Mouse (Mus musculus): ENCODE results near the gene Gm6169.
"Not testable (repeated sequence)": the region's sequence is repeated elsewhere in the genome, so short reads cannot be mapped to it uniquely, and the experiment has no call there.

The Gm6169 gene

DNA sequence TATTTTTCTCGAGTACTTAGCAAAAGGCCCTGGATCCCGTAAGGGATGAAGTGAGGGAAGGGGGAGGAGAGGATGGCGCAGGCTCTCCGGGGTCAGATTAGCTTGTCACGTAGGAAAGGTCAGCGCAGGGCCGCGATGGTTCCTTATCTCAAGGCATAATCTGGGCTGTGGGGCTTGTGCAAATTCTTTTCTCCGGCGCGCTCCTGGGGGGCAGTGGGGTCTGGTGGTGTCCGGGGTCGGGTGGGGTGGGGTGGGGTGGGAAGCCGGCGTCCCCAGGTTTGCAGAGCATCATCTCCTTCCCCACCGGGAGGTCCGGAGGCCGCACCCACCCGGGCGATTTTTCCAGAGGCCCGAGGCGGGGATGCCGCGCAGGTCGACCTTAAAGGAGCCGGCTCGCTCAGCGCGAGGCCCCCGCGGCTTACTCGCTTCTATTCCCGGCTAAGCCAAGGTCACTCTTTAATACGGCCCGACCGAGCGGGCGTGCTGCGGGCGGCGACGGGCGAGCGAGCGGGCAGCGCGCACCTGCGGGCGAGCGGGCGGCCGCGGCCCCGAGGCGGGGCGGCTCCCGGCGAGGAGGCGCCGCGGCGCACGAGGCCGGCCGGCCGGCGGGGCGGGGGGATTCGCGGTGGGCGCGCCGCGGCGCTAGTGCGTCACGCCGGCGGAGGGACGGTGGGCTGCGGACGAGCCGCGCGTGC is 28.0 kb downstream of the Gm6169 start:
- DNase-seq (ENCODE audit: low read depth, low spot score) = peak; percentile 21

GRCm38 (mm10) chr13:97068151-97068550 is 30.9 kb downstream of the Gm6169 start:
- no peak for DNase-seq (ENCODE audit: low read depth, low spot score)

DNA sequence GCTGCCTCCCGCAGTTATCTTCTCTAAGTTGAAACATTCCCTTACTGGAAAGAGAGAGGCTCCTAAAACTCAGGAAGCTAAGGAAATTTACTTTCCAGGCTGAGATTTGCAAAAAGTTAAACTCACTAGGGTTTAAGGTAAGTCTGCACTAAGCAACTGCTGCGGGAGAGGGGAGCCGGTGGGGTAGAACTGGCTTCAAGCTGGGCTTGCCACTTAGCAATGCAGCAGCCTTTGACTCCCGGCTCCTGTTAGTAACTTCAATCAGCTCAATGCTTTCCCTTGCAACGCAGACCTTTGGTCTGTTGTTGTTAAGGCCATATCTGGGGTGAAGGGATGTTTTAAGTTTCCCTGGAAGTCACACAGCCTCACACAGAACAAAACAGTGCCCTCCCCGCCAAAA is 31.3 kb downstream of the Gm6169 start:
- DNase-seq (ENCODE audit: low read depth, low spot score) = no peak

- DNase-seq (ENCODE audit: low read depth, low spot score) = no peak
Observed at GRCm38 (mm10) chr13:97066649-97067550, 32.1 kb downstream of the Gm6169 start, which contains the start of gene Fam169a. Gene Fam169a, plus strand, starts transcription at chr13:97067286.

DNA sequence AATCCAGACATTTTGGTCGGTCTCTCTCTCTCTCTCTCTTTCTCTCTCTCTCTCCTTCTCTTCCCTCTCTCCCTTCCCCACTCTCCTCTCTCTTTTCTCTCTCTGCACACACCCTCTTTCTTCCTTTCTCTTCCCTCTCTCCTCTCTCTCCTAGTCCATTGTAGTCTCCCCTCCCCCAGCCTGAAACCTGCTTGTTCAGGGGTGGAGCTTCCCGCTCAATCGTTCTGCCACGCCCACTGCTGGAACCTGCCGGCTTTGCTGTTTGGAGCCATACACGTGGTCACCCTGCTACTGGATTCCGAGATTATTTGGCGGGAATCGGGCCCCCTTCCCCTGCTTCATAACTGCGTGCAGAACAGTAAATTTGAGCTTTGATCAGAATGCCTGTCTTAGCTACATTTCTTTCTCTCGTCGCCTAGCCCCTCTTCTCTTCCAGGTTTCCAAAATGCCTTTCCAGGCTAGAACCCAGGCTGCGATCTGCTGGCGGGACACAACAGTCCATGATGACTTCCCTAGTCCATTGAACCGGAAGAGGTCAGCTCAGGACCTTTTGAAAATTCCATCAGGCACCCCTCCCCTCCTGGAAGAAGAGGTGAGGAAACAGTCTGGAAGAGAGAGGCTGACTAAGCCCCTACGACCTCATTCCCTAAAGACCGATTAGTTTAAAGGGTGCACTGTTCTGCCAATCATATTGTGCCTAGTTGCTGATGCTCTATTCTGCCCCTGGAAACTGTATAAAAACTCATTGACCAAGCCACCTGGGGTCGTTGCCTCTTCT is 34.0 kb downstream of the Gm6169 start:
- not testable (repeated sequence) for DNase-seq (ENCODE audit: low read depth, low spot score)

- no peak for DNase-seq (ENCODE audit: low read depth, low spot score)
Observed at GRCm38 (mm10) chr13:97064413-97064812, 34.6 kb downstream of the Gm6169 start.

DNA sequence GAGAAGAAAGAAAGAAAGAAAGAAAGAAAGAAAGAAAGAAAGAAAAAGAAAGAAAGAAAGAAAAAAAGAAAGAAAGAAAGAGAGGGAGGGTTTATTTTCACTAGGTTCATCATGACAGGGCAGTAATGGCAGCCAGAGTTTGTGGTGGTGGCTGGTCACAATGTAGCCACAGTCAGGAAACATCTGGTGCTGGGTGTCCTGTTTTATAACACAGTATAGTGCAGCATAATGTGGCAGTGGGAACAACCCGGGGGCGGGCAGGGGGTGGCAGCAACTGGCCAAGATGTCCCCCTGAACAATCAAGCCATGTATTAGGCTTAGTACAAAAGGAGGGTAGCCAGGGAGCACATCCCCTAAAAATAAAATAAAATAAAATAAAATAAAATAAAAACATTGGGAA is 35.6 kb downstream of the Gm6169 start:
- no peak for DNase-seq (ENCODE audit: low read depth, low spot score)

DNA sequence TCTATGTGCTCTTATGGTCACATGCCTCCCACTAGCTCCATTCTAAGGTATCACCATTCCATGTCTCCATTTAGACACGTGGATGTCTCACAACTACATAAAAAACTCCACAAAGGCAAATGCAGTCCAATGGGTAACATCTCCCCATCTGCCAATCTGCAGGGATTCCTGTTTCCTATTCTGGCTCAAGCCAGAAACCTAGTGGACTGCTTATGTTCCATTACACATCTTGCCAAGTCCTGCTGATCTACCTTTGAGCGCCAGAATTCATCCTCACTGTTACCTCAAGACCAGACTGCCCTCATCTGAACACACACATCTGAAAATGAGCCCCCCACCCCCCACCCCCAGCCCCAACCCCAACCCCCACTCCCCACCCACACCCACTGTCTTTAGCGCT is 36.9 kb downstream of the Gm6169 start:
- no peak for DNase-seq (ENCODE audit: low read depth, low spot score)

DNA sequence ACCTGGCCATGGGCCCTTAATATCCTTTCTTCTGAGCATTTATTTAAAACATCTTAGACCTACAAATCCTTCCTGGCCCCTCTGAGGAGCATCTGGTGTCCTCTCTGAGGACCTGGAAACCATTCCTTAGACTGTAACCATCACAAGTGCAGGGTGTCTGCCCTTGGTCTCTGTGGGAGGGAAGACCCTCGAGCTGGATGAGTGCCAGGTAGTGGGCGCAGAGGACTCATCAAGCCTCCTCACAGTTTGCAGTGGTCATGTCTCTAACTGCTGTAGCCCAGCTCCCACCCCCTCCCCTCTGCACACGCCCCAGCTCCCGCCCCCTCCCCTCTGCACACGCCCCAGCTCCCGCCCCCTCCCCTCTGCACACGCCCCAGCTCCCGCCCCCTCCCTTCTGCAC is 38.7 kb downstream of the Gm6169 start:
- DNase-seq (ENCODE audit: low read depth, low spot score) = no peak

GRCm38 (mm10) chr13:97059746-97060145 is 39.3 kb downstream of the Gm6169 start:
- no peak for DNase-seq (ENCODE audit: low read depth, low spot score)

DNA sequence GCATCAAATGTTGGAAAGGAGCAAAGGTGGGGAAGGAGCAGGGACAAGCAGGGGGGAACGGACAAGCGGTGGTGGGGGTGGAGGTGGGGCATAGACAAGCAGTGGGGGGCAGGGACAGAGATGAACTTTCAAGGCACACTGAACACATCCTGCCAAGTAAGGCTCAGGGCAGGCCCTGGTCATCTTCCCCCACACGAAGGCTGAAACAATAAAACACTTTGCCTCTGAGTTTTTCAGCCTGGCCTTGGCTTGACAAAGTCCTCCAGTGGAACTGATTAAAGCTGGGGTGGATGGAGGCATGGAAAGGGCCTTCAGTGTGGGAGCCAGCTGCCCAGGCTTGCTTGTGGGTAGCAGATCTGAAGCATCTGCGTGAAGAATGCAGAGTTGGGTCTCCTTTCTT is 41.2 kb downstream of the Gm6169 start:
- DNase-seq (ENCODE audit: low read depth, low spot score) = no peak

DNA sequence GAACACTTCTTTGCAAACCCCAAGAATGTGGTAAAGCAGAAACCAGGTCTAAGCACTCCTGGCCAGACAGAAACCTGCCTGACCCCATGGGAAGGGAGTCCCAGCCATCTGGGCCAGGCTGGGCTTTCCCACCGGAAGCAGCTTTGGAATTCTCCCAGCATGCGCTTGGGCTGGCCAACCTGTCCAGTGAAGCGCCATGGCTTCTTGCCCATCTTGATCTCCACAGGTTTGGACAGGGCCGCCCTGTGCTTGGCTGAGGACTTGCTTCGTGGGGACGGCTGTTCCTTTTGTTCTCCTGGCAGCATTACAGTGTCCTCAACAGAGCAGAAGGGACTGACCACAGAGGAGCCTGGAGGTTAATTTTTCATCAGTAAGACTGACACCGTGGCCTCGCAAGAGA is 45.2 kb downstream of the Gm6169 start:
- DNase-seq (ENCODE audit: low read depth, low spot score) = no peak

GRCm38 (mm10) chr13:97052667-97053066 is 46.4 kb downstream of the Gm6169 start:
- peak; percentile 80 for DNase-seq (ENCODE audit: low read depth, low spot score)

DNA sequence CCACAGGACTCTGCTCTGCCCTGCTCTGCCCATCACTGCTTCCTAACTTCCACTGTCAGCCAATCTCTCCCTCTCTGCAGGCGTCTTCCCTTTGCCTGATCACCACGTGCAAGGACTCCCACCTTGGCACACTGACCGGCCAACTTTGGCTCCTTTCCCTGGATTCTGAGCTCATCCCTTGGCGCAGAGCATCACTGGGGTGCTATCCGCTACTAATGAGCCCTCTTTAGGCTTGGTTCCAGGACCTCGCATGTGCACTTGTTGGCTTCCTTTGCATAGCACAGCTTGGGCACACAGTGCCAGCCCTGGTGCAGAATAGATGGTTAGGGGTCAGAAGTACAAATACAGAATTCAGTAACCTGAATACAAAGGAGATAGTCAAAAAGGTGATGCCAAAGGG is 47.9 kb downstream of the Gm6169 start:
- no peak for DNase-seq (ENCODE audit: low read depth, low spot score)
